Mouse (Mus musculus): ENCODE data around the gene Mlxip.
A peak's percentile ranks its signal among the peaks of the same experiment; 100 is the strongest.

GRCm38 (mm10) chr5:123362911-123363310 is 31.7 kb upstream of the Mlxip start:
- TF ChIP-seq CTCF (IDR thresholded peaks at IDR 0.05; ENCODE audit: insufficient read depth, low read length) (peak; percentile 30; the same call in 1 of the 2 replicates), POLR2A (IDR thresholded peaks at IDR 0.05; ENCODE audit: borderline replicate concordance, extremely low read depth, low read depth, low read length) (no peak)
